Mouse (Mus musculus): ENCODE data around the gene Dars. TPM values are rescaled to one million over a fixed set of nuclear protein-coding genes. Genes with fewer than 3 reads are reported as not detected.
A peak's percentile ranks its signal among the peaks of the same experiment; 100 is the strongest.

Gene Dars
- total RNA-seq, 1 experiment from 2014 or later: 253 TPM

- ATAC-seq (replicated peaks in 1 of 2; ENCODE audit: insufficient read depth in 1 of 2, low FRiP score in 2 of 2, low TSS enrichment in 1 of 2, low read depth in 1 of 2, poor library complexity in 2 of 2, severe bottlenecking in 2 of 2): no peak
Measured at GRCm38 (mm10) chr1:128437276-128437675, 20.1 kb upstream of the Dars start.

- ATAC-seq (replicated peaks in 1 of 2; ENCODE audit: insufficient read depth in 1 of 2, low FRiP score in 2 of 2, low TSS enrichment in 1 of 2, low read depth in 1 of 2, poor library complexity in 2 of 2, severe bottlenecking in 2 of 2): peak; percentile 93 to 95
Measured at GRCm38 (mm10) chr1:128436015-128436414, 18.8 kb upstream of the Dars start.

GRCm38 (mm10) chr1:128435551-128435950 lies 18.4 kb upstream of the Dars start:
- peak in 1 of 2 experiments; percentile 15; a peak in 1 of 4 replicates for ATAC-seq (replicated peaks in 1 of 2; ENCODE audit: insufficient read depth in 1 of 2, low FRiP score in 2 of 2, low TSS enrichment in 1 of 2, low read depth in 1 of 2, poor library complexity in 2 of 2, severe bottlenecking in 2 of 2)

- no peak for ATAC-seq (replicated peaks in 1 of 2; ENCODE audit: insufficient read depth in 1 of 2, low FRiP score in 2 of 2, low TSS enrichment in 1 of 2, low read depth in 1 of 2, poor library complexity in 2 of 2, severe bottlenecking in 2 of 2)
Measured at GRCm38 (mm10) chr1:128424928-128425327, 7.8 kb upstream of the Dars start.

GRCm38 (mm10) chr1:128417533-128417888 lies 343 bp upstream of the Dars start:
- peak in 1 of 2 experiments; percentile 13; a peak in 1 of 4 replicates for ATAC-seq (replicated peaks in 1 of 2; ENCODE audit: insufficient read depth in 1 of 2, low FRiP score in 2 of 2, low TSS enrichment in 1 of 2, low read depth in 1 of 2, poor library complexity in 2 of 2, severe bottlenecking in 2 of 2)

DNA sequence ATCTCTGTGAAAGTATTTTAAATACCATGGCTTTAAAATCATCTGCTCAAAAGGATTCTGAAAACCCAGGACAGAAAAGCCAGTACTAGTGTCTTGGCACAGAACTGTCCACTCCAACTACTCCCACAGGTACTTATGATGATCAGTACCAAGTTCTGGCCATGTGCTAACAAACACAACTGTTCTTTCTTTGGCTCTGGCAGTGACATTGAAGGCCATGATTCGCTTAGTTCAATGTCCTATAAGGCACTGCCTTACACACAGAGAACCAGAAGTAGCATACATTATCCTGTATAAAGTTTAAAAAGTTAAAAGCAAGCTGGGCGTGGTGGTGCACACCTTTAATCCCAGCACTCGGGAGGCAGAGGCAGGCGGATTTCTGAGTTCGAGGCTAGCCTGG lies 6.0 kb downstream of the Dars start:
- no peak for ATAC-seq (replicated peaks in 1 of 2; ENCODE audit: insufficient read depth in 1 of 2, low FRiP score in 2 of 2, low TSS enrichment in 1 of 2, low read depth in 1 of 2, poor library complexity in 2 of 2, severe bottlenecking in 2 of 2)

GRCm38 (mm10) chr1:128406846-128407245 lies 10.3 kb downstream of the Dars start:
- no peak for ATAC-seq (replicated peaks in 1 of 2; ENCODE audit: insufficient read depth in 1 of 2, low FRiP score in 2 of 2, low TSS enrichment in 1 of 2, low read depth in 1 of 2, poor library complexity in 2 of 2, severe bottlenecking in 2 of 2)

DNA sequence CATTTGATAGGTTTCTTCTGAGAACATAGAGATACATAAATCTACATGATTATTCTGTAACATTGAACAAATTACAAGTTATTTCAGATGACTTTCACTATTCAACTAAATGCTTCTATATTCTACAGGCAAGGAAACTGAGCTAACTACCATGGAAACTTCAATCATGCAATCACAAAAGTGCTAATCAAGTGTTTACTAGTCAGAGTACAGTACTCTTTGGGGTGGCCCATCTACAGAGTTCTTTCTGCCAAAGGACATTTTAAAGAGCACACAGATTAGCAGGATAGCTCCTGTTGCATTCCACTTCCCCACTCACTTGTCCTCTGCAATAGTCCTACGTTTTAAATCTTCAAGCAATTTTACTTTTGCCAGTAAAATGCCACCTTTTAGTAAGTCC lies 11.5 kb downstream of the Dars start:
- ATAC-seq (replicated peaks in 1 of 2; ENCODE audit: insufficient read depth in 1 of 2, low FRiP score in 2 of 2, low TSS enrichment in 1 of 2, low read depth in 1 of 2, poor library complexity in 2 of 2, severe bottlenecking in 2 of 2): no peak

- no peak for ATAC-seq (replicated peaks in 1 of 2; ENCODE audit: insufficient read depth in 1 of 2, low FRiP score in 2 of 2, low TSS enrichment in 1 of 2, low read depth in 1 of 2, poor library complexity in 2 of 2, severe bottlenecking in 2 of 2)
Measured at GRCm38 (mm10) chr1:128405041-128405481, 12.1 kb downstream of the Dars start.

GRCm38 (mm10) chr1:128400926-128401325 lies 16.2 kb downstream of the Dars start:
- no peak for ATAC-seq (replicated peaks in 1 of 2; ENCODE audit: insufficient read depth in 1 of 2, low FRiP score in 2 of 2, low TSS enrichment in 1 of 2, low read depth in 1 of 2, poor library complexity in 2 of 2, severe bottlenecking in 2 of 2)

DNA sequence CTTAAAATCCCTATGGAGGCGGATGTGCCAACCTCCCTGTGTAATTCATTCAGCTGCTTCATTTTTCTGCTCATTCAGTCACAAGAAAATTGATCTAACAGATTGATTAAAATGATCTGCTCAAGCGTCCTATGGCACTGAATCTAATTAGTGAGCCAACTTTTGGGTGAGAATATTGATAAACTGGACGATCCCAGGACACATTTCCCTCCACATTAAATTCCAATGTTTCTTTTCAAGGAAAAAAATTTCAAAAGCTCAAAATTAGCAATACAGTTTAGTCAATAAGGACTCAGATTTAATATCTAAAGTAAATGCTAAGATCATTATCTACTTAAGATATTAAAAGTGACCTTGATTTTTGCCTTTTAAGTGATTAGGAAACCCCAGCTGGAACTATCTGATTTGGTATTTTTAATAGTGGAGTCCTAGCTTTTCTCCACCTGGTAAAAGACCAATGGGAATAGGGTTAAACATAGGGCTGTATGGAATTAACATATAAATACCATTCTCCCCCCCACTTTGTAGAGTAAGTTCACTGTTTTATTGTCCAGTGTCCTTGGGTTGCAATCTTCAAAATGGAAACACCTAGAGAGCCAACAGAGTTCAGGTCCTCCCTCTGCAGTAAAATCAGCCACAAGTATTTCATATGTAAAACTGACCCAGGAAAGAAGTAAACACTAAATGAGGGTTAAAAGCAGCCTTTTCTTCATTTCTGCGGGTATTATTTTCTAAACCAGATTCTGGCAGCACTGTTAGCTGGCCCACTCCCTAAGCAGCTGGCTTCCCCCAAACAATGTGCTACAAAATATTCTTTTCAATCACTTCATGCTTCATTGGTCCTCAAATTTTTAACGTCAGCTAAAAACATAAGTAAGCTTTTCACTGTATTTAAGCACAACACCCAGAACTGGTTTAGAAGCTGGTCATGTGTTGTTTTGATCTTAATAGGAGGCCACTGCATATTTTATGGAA lies 16.9 kb downstream of the Dars start:
- no peak for ATAC-seq (replicated peaks in 1 of 2; ENCODE audit: insufficient read depth in 1 of 2, low FRiP score in 2 of 2, low TSS enrichment in 1 of 2, low read depth in 1 of 2, poor library complexity in 2 of 2, severe bottlenecking in 2 of 2)

DNA sequence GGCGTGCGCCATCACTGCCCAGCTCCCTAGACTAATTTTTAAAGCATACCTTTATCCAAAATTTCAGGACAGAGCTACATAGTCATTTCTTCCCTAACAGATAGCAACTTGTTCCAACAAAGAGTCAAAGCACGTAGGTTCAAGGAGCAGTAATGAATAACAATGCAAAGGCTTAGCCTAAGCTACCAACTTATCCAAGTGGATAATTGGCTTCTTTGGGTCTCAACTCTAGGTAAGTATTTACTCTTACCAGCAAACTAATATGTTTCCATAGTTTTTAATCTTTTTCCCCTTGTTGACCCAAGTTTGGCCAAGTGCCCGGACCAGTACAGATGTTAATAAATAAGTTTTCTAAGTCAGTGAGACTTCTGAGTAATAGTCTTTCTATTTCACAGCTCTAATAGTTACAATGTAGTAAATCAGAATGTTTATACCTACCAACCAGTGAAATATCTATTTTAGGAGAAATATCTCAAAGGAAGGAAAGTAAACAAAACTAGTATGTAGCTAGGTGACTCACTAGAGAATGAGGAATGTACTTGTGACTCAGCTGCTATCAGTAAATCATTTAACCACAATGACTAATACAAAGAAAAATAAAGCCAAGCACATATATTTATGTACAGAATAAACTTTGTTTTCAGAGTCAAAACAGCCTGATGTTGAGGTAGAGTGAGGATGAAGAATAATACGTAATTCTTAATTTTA lies 18.3 kb downstream of the Dars start:
- ATAC-seq (replicated peaks in 1 of 2; ENCODE audit: insufficient read depth in 1 of 2, low FRiP score in 2 of 2, low TSS enrichment in 1 of 2, low read depth in 1 of 2, poor library complexity in 2 of 2, severe bottlenecking in 2 of 2): peak; percentile 56 to 71

GRCm38 (mm10) chr1:128394657-128395056 lies 22.5 kb downstream of the Dars start:
- ATAC-seq (replicated peaks in 1 of 2; ENCODE audit: insufficient read depth in 1 of 2, low FRiP score in 2 of 2, low TSS enrichment in 1 of 2, low read depth in 1 of 2, poor library complexity in 2 of 2, severe bottlenecking in 2 of 2): no peak

GRCm38 (mm10) chr1:128392382-128392781 lies 24.8 kb downstream of the Dars start:
- ATAC-seq (replicated peaks in 1 of 2; ENCODE audit: insufficient read depth in 1 of 2, low FRiP score in 2 of 2, low TSS enrichment in 1 of 2, low read depth in 1 of 2, poor library complexity in 2 of 2, severe bottlenecking in 2 of 2): no peak

DNA sequence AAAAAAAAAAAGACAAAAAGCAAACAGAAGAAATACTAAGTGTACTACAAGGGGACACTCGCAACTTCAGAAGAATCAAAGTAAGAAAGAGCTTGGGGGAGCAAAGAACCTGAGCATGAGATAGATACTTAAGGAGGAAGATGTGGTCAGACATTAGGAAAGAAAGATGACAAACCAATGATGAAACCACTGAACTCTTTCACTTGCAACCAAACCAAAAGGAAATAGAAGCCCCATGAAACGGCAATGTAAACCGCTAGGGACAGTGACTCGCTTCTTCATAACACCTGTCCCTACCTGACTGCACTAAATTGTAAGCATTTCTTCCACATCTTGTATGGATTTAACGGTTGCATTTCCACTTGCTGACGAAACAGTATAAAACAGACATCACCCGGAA lies 30.7 kb downstream of the Dars start:
- peak in 1 of 2 experiments; percentile 82; a peak in 2 of 4 replicates for ATAC-seq (replicated peaks in 1 of 2; ENCODE audit: insufficient read depth in 1 of 2, low FRiP score in 2 of 2, low TSS enrichment in 1 of 2, low read depth in 1 of 2, poor library complexity in 2 of 2, severe bottlenecking in 2 of 2)

- no peak for ATAC-seq (replicated peaks in 1 of 2; ENCODE audit: insufficient read depth in 1 of 2, low FRiP score in 2 of 2, low TSS enrichment in 1 of 2, low read depth in 1 of 2, poor library complexity in 2 of 2, severe bottlenecking in 2 of 2)
Measured at GRCm38 (mm10) chr1:128376841-128377240, 40.3 kb downstream of the Dars start.

- peak in 1 of 2 experiments; percentile 17; a peak in 1 of 4 replicates for ATAC-seq (replicated peaks in 1 of 2; ENCODE audit: insufficient read depth in 1 of 2, low FRiP score in 2 of 2, low TSS enrichment in 1 of 2, low read depth in 1 of 2, poor library complexity in 2 of 2, severe bottlenecking in 2 of 2)
Measured at GRCm38 (mm10) chr1:128372143-128372860, 44.9 kb downstream of the Dars start.
